Mouse (Mus musculus) ES-E14 (cell line): ENCODE measurements at regions not wholly inside any gene's neighbourhood (a gene's known extent, or its start where the extent isn't known, plus 50 kb on each side); places are given as distances from the start of the nearest gene placed in this dataset.

Source experiments
- DNase-seq: peaks from one replicate; pipeline ENCODE4 v3.0.0-alpha.2; 2013; ENCODE audit warnings: low read depth, low spot score
- H3K27ac ChIP-seq: 2 replicates; pipeline ENCODE4 v1.5.1; 2012; ENCODE audit warnings: low read depth, mild to moderate bottlenecking, low read length, moderate library complexity, mixed read lengths; ENCODE audit not compliant: poor library complexity, insufficient read depth, severe bottlenecking
- H3K36me3 ChIP-seq: 2 replicates; pipeline ENCODE4 v1.6.1; 2012; ENCODE audit warnings: mild to moderate bottlenecking, low read length, moderate library complexity, mixed read lengths; ENCODE audit not compliant: control insufficient read depth, poor library complexity, insufficient read depth, severe bottlenecking
- H3K4me1 ChIP-seq, 2 experiments: fragments of 150-350 bp in 1 of 2; sonication (generic) in 1 of 2; 2 replicates each; pipeline ENCODE4 v1.6.1; 2012; ENCODE audit warnings: low read length in 2 of 2, mild to moderate bottlenecking in 1 of 2, mixed read lengths in 1 of 2; ENCODE audit not compliant: control insufficient read depth in 2 of 2, insufficient read depth in 2 of 2, poor library complexity in 1 of 2
- H3K4me3 ChIP-seq, 2 experiments: fragments of 150-350 bp in 1 of 2; sonication (generic) in 1 of 2; 2 replicates each; pipeline ENCODE4 v1.5.1; 2012; ENCODE audit warnings: low read length in 2 of 2, low read depth in 1 of 2, mild to moderate bottlenecking in 1 of 2, mixed read lengths in 1 of 2; ENCODE audit not compliant: insufficient read depth in 1 of 2, poor library complexity in 1 of 2, severe bottlenecking in 1 of 2
- H3K9ac ChIP-seq: 2 replicates; pipeline ENCODE4 v1.6.1; 2012; ENCODE audit warnings: low read depth, mild to moderate bottlenecking, low read length, mixed read lengths; ENCODE audit not compliant: poor library complexity, insufficient read depth, severe bottlenecking
- H3K9me3 ChIP-seq: fragments of 150-350 bp; sonication (generic); 2 replicates; pipeline ENCODE4 v1.6.1; 2012; ENCODE audit warnings: low read depth, mild to moderate bottlenecking, low read length; ENCODE audit not compliant: control insufficient read depth, insufficient read depth
- CHD2 ChIP-seq: IDR thresholded peaks from 2 replicates; pipeline ENCODE4 v1.6.1; 2014; ENCODE audit warnings: mild to moderate bottlenecking, low read depth, low read length, inconsistent platforms
- HCFC1 ChIP-seq: IDR thresholded peaks from 2 replicates; pipeline ENCODE4 v1.6.1; 2012; ENCODE audit warnings: low read length, inconsistent platforms, borderline replicate concordance; ENCODE audit not compliant: insufficient read depth
- MAFK ChIP-seq: IDR thresholded peaks from 2 replicates; pipeline ENCODE4 v1.6.1; 2014; ENCODE audit warnings: mild to moderate bottlenecking, low read depth, low read length, inconsistent platforms; ENCODE audit not compliant: insufficient read depth
- ZC3H11A ChIP-seq: IDR thresholded peaks from 2 replicates; pipeline ENCODE4 v1.6.1; 2012; ENCODE audit warnings: low read depth, mild to moderate bottlenecking, inconsistent platforms, low read length, borderline replicate concordance
- ZNF384 ChIP-seq: IDR thresholded peaks from 2 replicates; pipeline ENCODE4 v1.6.1; 2012; ENCODE audit warnings: low read depth, low read length, inconsistent platforms
- in situ Hi-C, 2 experiments: fragments of 600-800 bp; cut with MboI; formaldehyde crosslinking; loops; one replicate each; pipeline ENCODE4 v1.15.1; 2025; ENCODE audit warnings: low sequenced_read_pairs in 2 of 2, inconsistent platforms in 1 of 2; ENCODE audit not compliant: unreplicated experiment in 2 of 2

GRCm38 (mm10) chr11:111281237-111282160 is 215.5 kb downstream of the Kcnj2 start:
- H3K9me3 ChIP-seq: no peaks in the 10 kb centered on the region
- DNase-seq: no peak
- no peak overlapping the region for H3K27ac ChIP-seq
- H3K4me3 ChIP-seq: no peak overlapping the region
- in situ Hi-C loops: no loop called here
- H3K4me1 ChIP-seq: no peaks in the 10 kb centered on the region
- H3K36me3 ChIP-seq: no peaks in the 10 kb centered on the region
- H3K9ac ChIP-seq: no peak overlapping the region
- TF ChIP-seq CHD2 (no peak), ZC3H11A (no peak), HCFC1 (no peak), ZNF384 (no peak), MAFK (no peak; the same call in 1 of the 2 replicates)

- Histone ChIP-seq H3K4me1 (no peaks in the 10 kb centered on the region), H3K27ac (no peak overlapping the region), H3K9ac (no peak overlapping the region), H3K4me3 (no peak overlapping the region), H3K36me3 (no peaks in the 10 kb centered on the region), H3K9me3 (no peaks in the 10 kb centered on the region)
- no peak for TF ChIP-seq MAFK
- TF ChIP-seq HCFC1: no peak
- no peak for TF ChIP-seq ZNF384
- TF ChIP-seq CHD2: no peak
- TF ChIP-seq ZC3H11A: no peak
- no peak for DNase-seq
- in situ Hi-C loops: no loop called here
Observed at GRCm38 (mm10) chr11:111282283-111282682, 216.3 kb downstream of the Kcnj2 start.

- Histone ChIP-seq H3K9me3 (no peaks in the 10 kb centered on the region), H3K4me1 (no peaks in the 10 kb centered on the region), H3K36me3 (no peaks in the 10 kb centered on the region), H3K9ac (no peak overlapping the region), H3K4me3 (no peak overlapping the region), H3K27ac (no peak overlapping the region)
- TF ChIP-seq ZNF384: no peak
- no peak for TF ChIP-seq CHD2
- no peak for TF ChIP-seq HCFC1
- TF ChIP-seq ZC3H11A: no peak
- DNase-seq: no peak
- in situ Hi-C loops: no loop called here
Observed at GRCm38 (mm10) chr11:111290537-111290936, 224.6 kb downstream of the Kcnj2 start.

- TF ChIP-seq CHD2: no peak
- TF ChIP-seq ZC3H11A: no peak
- no peak for TF ChIP-seq ZNF384
- TF ChIP-seq MAFK: no peak
- TF ChIP-seq HCFC1: no peak
- H3K4me3 ChIP-seq: no peak overlapping the region
- DNase-seq: peak; percentile 13
- no peak overlapping the region for H3K9ac ChIP-seq
- in situ Hi-C loops: no loop called here
- no peak overlapping the region for H3K27ac ChIP-seq
- no peaks in the 10 kb centered on the region for H3K36me3 ChIP-seq
- H3K4me1 ChIP-seq: peaks cover 0 to 2% of the 10 kb centered on the region in 2 experiments; a peak in 1 of 4 replicates
- H3K9me3 ChIP-seq: no peaks in the 10 kb centered on the region
Observed at GRCm38 (mm10) chr11:111296309-111296721, 230.4 kb downstream of the Kcnj2 start.
